Mouse (Mus musculus) spleen, adult 2 months (tissue): ENCODE data around the gene Prex1.

Experiments
- CTCF ChIP-seq: fragments of 200-500 bp; IDR thresholded peaks from 2 replicates; pipeline ENCODE4 v1.5.1; 2011; ENCODE audit warnings: mild to moderate bottlenecking, inconsistent platforms; ENCODE audit not compliant: insufficient read depth, insufficient read length, insufficient replicate concordance; ENCODE audit errors: extremely low read depth
- POLR2A ChIP-seq: fragments of 200-500 bp; IDR thresholded peaks from 2 replicates; pipeline ENCODE4 v1.6.1; 2011; ENCODE audit warnings: low read depth, low read length, inconsistent platforms

DNA sequence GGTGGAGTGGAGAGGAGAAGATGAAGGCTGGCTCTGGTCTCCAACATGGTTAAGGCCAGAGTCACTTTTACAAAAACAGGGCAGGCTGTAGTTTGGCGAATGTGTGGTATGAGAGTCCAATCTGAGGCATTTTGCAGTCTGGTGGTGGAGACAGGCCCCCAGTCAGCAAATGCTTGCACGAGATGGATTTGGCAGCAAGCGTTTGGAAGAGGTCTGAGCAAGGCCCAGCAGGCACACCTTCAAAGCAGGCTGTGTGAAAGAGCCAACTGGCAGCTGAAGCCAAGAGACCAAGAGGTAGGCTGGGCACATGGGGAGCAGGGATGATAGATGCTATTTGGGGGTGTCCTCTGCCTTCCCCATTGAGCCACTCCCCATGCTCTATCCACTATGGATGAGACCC is 51.7 kb downstream of the Prex1 start:
- no peak for TF ChIP-seq POLR2A
- no peak for TF ChIP-seq CTCF
